Mouse (Mus musculus): ENCODE data around the gene Nfil3. TPM values are rescaled to one million over a fixed set of nuclear protein-coding genes. Genes with fewer than 3 reads are reported as not detected.
A peak's percentile ranks its signal among the peaks of the same experiment; 100 is the strongest.

Nfil3 gene
- polyA plus RNA-seq, 1 experiment from 2014 or later: 25.8 TPM

DNA sequence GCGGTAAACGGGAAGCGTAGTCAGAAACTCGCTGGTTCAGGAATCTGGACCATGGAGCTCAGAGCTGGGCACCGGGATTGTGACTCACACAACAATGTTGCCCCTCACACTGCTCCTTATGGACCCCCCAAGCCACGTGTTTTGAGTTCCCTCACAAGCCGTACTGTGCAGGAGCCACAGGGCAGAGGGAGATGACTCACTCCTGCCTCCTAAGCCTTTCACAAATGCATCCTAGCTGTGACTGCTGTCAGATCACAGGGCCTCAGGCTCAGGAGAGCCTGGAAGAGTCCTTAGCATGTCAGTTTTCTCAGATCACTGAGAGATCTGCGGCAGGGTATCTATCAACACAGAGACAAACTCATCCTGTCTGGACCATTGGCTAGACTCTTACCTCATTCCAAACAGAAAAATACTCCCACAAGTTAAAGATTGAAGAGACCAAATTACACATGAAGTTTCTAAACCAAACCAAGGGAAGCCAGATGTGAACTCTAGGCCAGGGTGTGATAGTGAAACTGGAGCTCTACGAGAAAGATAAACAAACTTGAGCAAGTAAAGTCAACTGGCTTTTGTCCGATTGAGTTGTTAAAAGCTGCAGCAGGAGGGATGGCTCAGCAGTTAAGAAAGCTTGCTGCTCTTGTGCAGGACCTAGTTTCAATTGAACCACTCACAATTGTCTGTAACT is 13.5 kb upstream of the Nfil3 start:
- Histone ChIP-seq H3K4me1 (ENCODE audit: control insufficient read depth, insufficient read depth, low read length) (peaks cover 16% of the 10 kb centered on the region; the same call in 1 of the 2 replicates), H3K9ac (replicated peaks; ENCODE audit: low read depth, low read length) (no peak overlapping the region), H3K27me3 (ENCODE audit: control insufficient read depth, insufficient read depth, low read length) (no peaks in the 10 kb centered on the region), H3K9me3 (ENCODE audit: control insufficient read depth, low read depth, low read length) (no peaks in the 10 kb centered on the region), H3K27ac (ENCODE audit: low read length) (peak overlapping the region; percentile 83; the same call in 1 of the 2 replicates), H3K36me3 (ENCODE audit: control insufficient read depth, insufficient read depth, low read length) (no peaks in the 10 kb centered on the region), H3K4me3 (ENCODE audit: low read depth, low read length) (no peak overlapping the region), H3K4me2 (replicated peaks; ENCODE audit: low read depth, low read length) (no peak overlapping the region)
- 51% methylated on average over 10 of the region's 10 CpGs for WGBS
- peak; percentile 58; the same call in 1 of the 2 replicates for ATAC-seq (ENCODE audit: insufficient number of reproducible peaks, insufficient read depth, low FRiP score, low read depth)

- H3K36me3 ChIP-seq (ENCODE audit: control insufficient read depth, insufficient read depth, low read length): no peaks in the 10 kb centered on the region
- H3K27me3 ChIP-seq (ENCODE audit: control insufficient read depth, insufficient read depth, low read length): no peaks in the 10 kb centered on the region
- H3K4me3 ChIP-seq (ENCODE audit: low read depth, low read length): no peak overlapping the region
- peaks cover 13% of the 10 kb centered on the region; the same call in 1 of the 2 replicates for H3K4me1 ChIP-seq (ENCODE audit: control insufficient read depth, insufficient read depth, low read length)
- H3K9me3 ChIP-seq (ENCODE audit: control insufficient read depth, low read depth, low read length): no peaks in the 10 kb centered on the region
- H3K4me2 ChIP-seq (replicated peaks; ENCODE audit: low read depth, low read length): no peak overlapping the region
- WGBS: 22% methylated on average over 9 of the region's 9 CpGs
- H3K9ac ChIP-seq (replicated peaks; ENCODE audit: low read depth, low read length): no peak overlapping the region
- no peak for ATAC-seq (ENCODE audit: insufficient number of reproducible peaks, insufficient read depth, low FRiP score, low read depth)
- 0 out of 2 replicates have a peak overlapping the region, but pooled peaks have one; percentile 17 for H3K27ac ChIP-seq (ENCODE audit: low read length)
These were observed 9.3 kb upstream of the Nfil3 start for GRCm38 (mm10) chr13:52990139-52990538.

GRCm38 (mm10) chr13:52989005-52989404 is 8.1 kb upstream of the Nfil3 start:
- no peak for ATAC-seq (ENCODE audit: insufficient number of reproducible peaks, insufficient read depth, low FRiP score, low read depth)
- Histone ChIP-seq H3K9ac (replicated peaks; ENCODE audit: low read depth, low read length) (no peak overlapping the region), H3K27me3 (ENCODE audit: control insufficient read depth, insufficient read depth, low read length) (no peaks in the 10 kb centered on the region), H3K27ac (ENCODE audit: low read length) (no peak overlapping the region), H3K9me3 (ENCODE audit: control insufficient read depth, low read depth, low read length) (no peaks in the 10 kb centered on the region), H3K4me1 (ENCODE audit: control insufficient read depth, insufficient read depth, low read length) (peaks cover 11% of the 10 kb centered on the region; the same call in 1 of the 2 replicates), H3K36me3 (ENCODE audit: control insufficient read depth, insufficient read depth, low read length) (no peaks in the 10 kb centered on the region), H3K4me3 (ENCODE audit: low read depth, low read length) (no peak overlapping the region), H3K4me2 (replicated peaks; ENCODE audit: low read depth, low read length) (no peak overlapping the region)
- 77% methylated on average over 16 of the region's 16 CpGs for WGBS

DNA sequence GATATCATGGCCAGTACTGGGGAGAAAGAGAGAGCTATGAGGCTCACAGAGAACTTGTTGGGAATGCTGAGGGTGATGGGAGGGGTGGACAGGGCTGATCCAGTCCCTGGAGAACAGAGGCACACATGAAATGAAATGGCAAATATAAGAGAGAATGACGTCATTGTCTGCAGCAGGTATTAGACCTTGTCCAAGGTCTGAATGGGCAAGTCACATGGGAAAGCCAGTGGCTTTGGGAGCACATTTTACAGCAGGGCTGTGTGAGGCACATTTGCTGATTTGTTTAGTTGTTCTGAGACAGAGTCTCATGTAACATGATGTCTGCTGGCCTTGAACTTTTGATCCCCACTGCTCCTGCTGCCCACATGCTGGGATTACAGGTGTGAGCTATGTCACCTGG is 7.0 kb upstream of the Nfil3 start:
- Histone ChIP-seq H3K4me3 (ENCODE audit: low read depth, low read length) (no peak overlapping the region), H3K4me1 (ENCODE audit: control insufficient read depth, insufficient read depth, low read length) (peaks cover 11% of the 10 kb centered on the region; the same call in 1 of the 2 replicates), H3K27ac (ENCODE audit: low read length) (no peak overlapping the region), H3K36me3 (ENCODE audit: control insufficient read depth, insufficient read depth, low read length) (no peaks in the 10 kb centered on the region), H3K9ac (replicated peaks; ENCODE audit: low read depth, low read length) (no peak overlapping the region), H3K9me3 (ENCODE audit: control insufficient read depth, low read depth, low read length) (no peaks in the 10 kb centered on the region), H3K4me2 (replicated peaks; ENCODE audit: low read depth, low read length) (no peak overlapping the region), H3K27me3 (ENCODE audit: control insufficient read depth, insufficient read depth, low read length) (no peaks in the 10 kb centered on the region)
- no peak for ATAC-seq (ENCODE audit: insufficient number of reproducible peaks, insufficient read depth, low FRiP score, low read depth)
- WGBS: 48% methylated on average over 1 of the region's 1 CpGs

GRCm38 (mm10) chr13:52986215-52986780 is 5.4 kb upstream of the Nfil3 start:
- Histone ChIP-seq H3K9ac (replicated peaks; ENCODE audit: low read depth, low read length) (no peak overlapping the region), H3K36me3 (ENCODE audit: control insufficient read depth, insufficient read depth, low read length) (no peaks in the 10 kb centered on the region), H3K4me3 (ENCODE audit: low read depth, low read length) (no peak overlapping the region), H3K9me3 (ENCODE audit: control insufficient read depth, low read depth, low read length) (no peaks in the 10 kb centered on the region), H3K4me2 (replicated peaks; ENCODE audit: low read depth, low read length) (no peak overlapping the region), H3K27ac (ENCODE audit: low read length) (no peak overlapping the region), H3K4me1 (ENCODE audit: control insufficient read depth, insufficient read depth, low read length) (peaks cover 19% of the 10 kb centered on the region), H3K27me3 (ENCODE audit: control insufficient read depth, insufficient read depth, low read length) (peaks cover 3% of the 10 kb centered on the region; the same call in 1 of the 2 replicates)
- ATAC-seq (ENCODE audit: insufficient number of reproducible peaks, insufficient read depth, low FRiP score, low read depth): no peak
- 63% methylated on average over 10 of the region's 10 CpGs for WGBS

GRCm38 (mm10) chr13:52985508-52986214 is 4.8 kb upstream of the Nfil3 start:
- H3K27me3 ChIP-seq (ENCODE audit: control insufficient read depth, insufficient read depth, low read length): peaks cover 4% of the 10 kb centered on the region; the same call in 1 of the 2 replicates
- H3K9me3 ChIP-seq (ENCODE audit: control insufficient read depth, low read depth, low read length): no peaks in the 10 kb centered on the region
- peaks cover 19% of the 10 kb centered on the region for H3K4me1 ChIP-seq (ENCODE audit: control insufficient read depth, insufficient read depth, low read length)
- no peak overlapping the region for H3K4me3 ChIP-seq (ENCODE audit: low read depth, low read length)
- H3K36me3 ChIP-seq (ENCODE audit: control insufficient read depth, insufficient read depth, low read length): no peaks in the 10 kb centered on the region
- H3K9ac ChIP-seq (replicated peaks; ENCODE audit: low read depth, low read length): no peak overlapping the region
- no peak for ATAC-seq (ENCODE audit: insufficient number of reproducible peaks, insufficient read depth, low FRiP score, low read depth)
- no peak overlapping the region for H3K27ac ChIP-seq (ENCODE audit: low read length)
- H3K4me2 ChIP-seq (replicated peaks; ENCODE audit: low read depth, low read length): no peak overlapping the region
- 79% methylated on average over 12 of the region's 12 CpGs for WGBS

- H3K9ac ChIP-seq (replicated peaks; ENCODE audit: low read depth, low read length): no peak overlapping the region
- WGBS: 1% methylated on average over 12 of the region's 12 CpGs
- H3K27ac ChIP-seq (ENCODE audit: low read length): no peak overlapping the region
- no peaks in the 10 kb centered on the region for H3K36me3 ChIP-seq (ENCODE audit: control insufficient read depth, insufficient read depth, low read length)
- H3K4me1 ChIP-seq (ENCODE audit: control insufficient read depth, insufficient read depth, low read length): peaks cover 10% of the 10 kb centered on the region
- H3K9me3 ChIP-seq (ENCODE audit: control insufficient read depth, low read depth, low read length): no peaks in the 10 kb centered on the region
- peak overlapping the region; percentile 99 for H3K4me2 ChIP-seq (replicated peaks; ENCODE audit: low read depth, low read length)
- peaks cover 4% of the 10 kb centered on the region; the same call in 1 of the 2 replicates for H3K27me3 ChIP-seq (ENCODE audit: control insufficient read depth, insufficient read depth, low read length)
- ATAC-seq (ENCODE audit: insufficient number of reproducible peaks, insufficient read depth, low FRiP score, low read depth): no peak
- H3K4me3 ChIP-seq (ENCODE audit: low read depth, low read length): 0 out of 2 replicates have a peak overlapping the region, but pooled peaks have one; percentile 10
These were observed 1.8 kb upstream of the Nfil3 start for GRCm38 (mm10) chr13:52982703-52983102.

GRCm38 (mm10) chr13:52981441-52982281 is 788 bp upstream of the Nfil3 start:
- 2% methylated on average over 51 of the region's 51 CpGs for WGBS
- peak overlapping the region; percentile 36 for H3K9ac ChIP-seq (replicated peaks; ENCODE audit: low read depth, low read length)

More at GRCm38 (mm10) chr13:52981441-52982281, 788 bp upstream of the Nfil3 start:
- ATAC-seq (ENCODE audit: insufficient number of reproducible peaks, insufficient read depth, low FRiP score, low read depth): no peak
- H3K36me3 ChIP-seq (ENCODE audit: control insufficient read depth, insufficient read depth, low read length): no peaks in the 10 kb centered on the region
- H3K4me2 ChIP-seq (replicated peaks; ENCODE audit: low read depth, low read length): peak overlapping the region; percentile 99
- H3K9me3 ChIP-seq (ENCODE audit: control insufficient read depth, low read depth, low read length): no peaks in the 10 kb centered on the region
- no peak overlapping the region for H3K27ac ChIP-seq (ENCODE audit: low read length)
- peaks cover 12% of the 10 kb centered on the region for H3K4me1 ChIP-seq (ENCODE audit: control insufficient read depth, insufficient read depth, low read length)
- H3K4me3 ChIP-seq (ENCODE audit: low read depth, low read length): peak overlapping the region; percentile 84
- H3K27me3 ChIP-seq (ENCODE audit: control insufficient read depth, insufficient read depth, low read length): peaks cover 4% of the 10 kb centered on the region; the same call in 1 of the 2 replicates
